In the genomic region with DNA sequence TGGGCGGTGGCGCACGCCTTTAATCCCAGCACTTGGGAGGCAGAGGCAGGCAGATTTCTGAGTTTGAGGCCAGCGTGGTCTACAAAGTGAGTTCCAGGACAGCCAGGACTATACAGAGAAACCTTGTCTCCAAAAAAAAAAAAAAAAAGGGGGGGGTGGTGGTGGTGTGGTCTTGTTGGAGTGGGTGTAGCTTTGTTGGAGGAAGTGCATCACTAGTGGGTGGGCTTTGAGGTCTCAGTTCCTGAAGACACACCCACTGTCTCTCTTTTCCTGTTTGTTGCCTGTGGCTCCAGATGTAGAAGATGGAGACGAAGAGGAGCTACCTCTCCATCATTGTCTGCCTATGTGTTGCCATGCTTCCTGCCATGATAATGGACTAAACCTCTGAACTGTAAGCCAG, we compare ENCODE assay signal across 20 mouse cellular contexts. TPM values are rescaled to one million over a fixed set of nuclear protein-coding genes. Genes with fewer than 3 reads are reported as not detected.
DNase-seq lines count a peak whose midpoint lies in the region; TF ChIP-seq lines count a peak whose summit lies in the region.
"Not testable (repeated sequence)": the region's sequence is repeated elsewhere in the genome, so short reads cannot be mapped to it uniquely, and the experiment has no call there.
"Had no signal": no experiment of that assay in that cellular context is flagged by ENCODE, and none has a peak within 500 bp of the region (broad histone marks: within the 10 kb centered on the region; RNA-seq: fewer than 3 reads in every experiment).

No protein-coding gene starts in this region.

- TF ChIP-seq POLR2A in CH12.LX (IDR thresholded peaks at IDR 0.05; ENCODE audit: low read depth, low read length): not testable (repeated sequence)

- in situ Hi-C loops in CH12.LX (cut with MboI; ENCODE audit: low pct_ligation_motif_present, low pct_unique_long_range_greater_than_20kb, low sequenced_read_pairs); ES-E14 (cut with MboI; ENCODE audit: low sequenced_read_pairs in 2 of 2, unreplicated experiment in 2 of 2): not testable (repeated sequence)

- H3K27ac ChIP-seq in CH12.LX (ENCODE audit: insufficient read depth, low read depth); ES-E14 (ENCODE audit: insufficient read depth, low read depth, low read length, poor library complexity, severe bottlenecking): not testable (repeated sequence)

- H3K36me3 ChIP-seq in CH12.LX (replicated peaks in 1 of 2; ENCODE audit: control insufficient read depth in 1 of 2, insufficient read depth in 1 of 2, low read length in 1 of 2); E14TG2a.4 (ENCODE audit: insufficient read depth, low read length); ES-E14 (ENCODE audit: control insufficient read depth, insufficient read depth, low read length, poor library complexity, severe bottlenecking): not testable (repeated sequence)

- not testable (repeated sequence) for H3K9ac ChIP-seq in CH12.LX (ENCODE audit: insufficient read depth, low read depth); ES-E14 (ENCODE audit: insufficient read depth, low read depth, low read length, poor library complexity, severe bottlenecking)

- dilution Hi-C loops in CH12.LX (cut with MboI; ENCODE audit: extremely low pct_ligation_motif_present, extremely low pct_unique_long_range_greater_than_20kb, low sequenced_read_pairs): not testable (repeated sequence)

- not testable (repeated sequence) for H3K9me3 ChIP-seq in CH12.LX (replicated peaks; ENCODE audit: low read length); E14TG2a.4 (ENCODE audit: low read length); ES-E14 (ENCODE audit: control insufficient read depth, insufficient read depth, low read depth, low read length)

- TF ChIP-seq CTCF in CH12.LX (conservative IDR thresholded peaks at IDR 0.05 in 1 of 2, IDR thresholded peaks at IDR 0.05 in 1 of 2; ENCODE audit: low read depth in 2 of 2, low read length in 2 of 2); E14TG2a.4 (conservative IDR thresholded peaks at IDR 0.05; ENCODE audit: low read length): not testable (repeated sequence)

- H3K4me3 ChIP-seq in CH12.LX (replicated peaks in 1 of 3; ENCODE audit: low read depth in 2 of 3, low read length in 2 of 3, poor library complexity in 1 of 3): not testable (repeated sequence)
- H3K4me3 ChIP-seq in E14TG2a.4 (replicated peaks; ENCODE audit: low read length) (peak overlapping the region; percentile 50), ES-E14 (ENCODE audit: insufficient read depth in 1 of 2, low read depth in 1 of 2, low read length in 2 of 2, poor library complexity in 1 of 2, severe bottlenecking in 1 of 2) (peak overlapping the region in 1 of 2 experiments; percentile 62; a peak in 2 of 4 replicates)

- TF ChIP-seq EP300 in CH12.LX (IDR thresholded peaks at IDR 0.05; ENCODE audit: low read length): not testable (repeated sequence)

- H3K27me3 ChIP-seq in CH12.LX (replicated peaks): peaks cover 63% of the 10 kb centered on the region
- not testable (repeated sequence) for H3K27me3 ChIP-seq in E14TG2a.4 (ENCODE audit: insufficient read depth, low read length)

- not testable (repeated sequence) for DNase-seq in CH12.LX (ENCODE audit: extremely low read depth); ES-E14 (ENCODE audit: low read depth, low spot score)
- peak; percentile 15 for DNase-seq in ES-CJ7 (ENCODE audit: low read depth, low spot score)
- DNase-seq in R1 (ENCODE audit: low read depth, low spot score): peak; percentile 56
- peak; percentile 18 for DNase-seq in ZHBTc4 (ENCODE audit: low read depth, low spot score)
- peak; percentile 14 for DNase-seq in testis, postnatal 10 days (ENCODE audit: low spot score)

- TF ChIP-seq RAD21 in CH12.LX (IDR thresholded peaks at IDR 0.05; ENCODE audit: low read depth, low read length): not testable (repeated sequence)

- H3K4me2 ChIP-seq in CH12.LX (ENCODE audit: insufficient read depth, low read depth, poor library complexity, severe bottlenecking): not testable (repeated sequence)

- H3K4me1 ChIP-seq in CH12.LX (ENCODE audit: control insufficient read depth in 1 of 2, insufficient read depth in 2 of 2); E14TG2a.4 (replicated peaks; ENCODE audit: low read depth, low read length); ES-E14 (ENCODE audit: control insufficient read depth in 2 of 2, insufficient read depth in 2 of 2, low read length in 2 of 2, poor library complexity in 1 of 2): not testable (repeated sequence)

- H3K79me2 ChIP-seq in CH12.LX (replicated peaks; ENCODE audit: control insufficient read depth, extremely low read depth, insufficient read depth, poor library complexity, severe bottlenecking): not testable (repeated sequence)

TF ChIP-seq in CH12.LX, 34 proteins besides CTCF, POLR2A, EP300 and RAD21:
- TF ChIP-seq ZNF384 (IDR thresholded peaks at IDR 0.05; ENCODE audit: low read depth, low read length): peak; percentile 28; the same call in 1 of the 2 replicates

TF ChIP-seq in ES-E14, 5 proteins besides CTCF, POLR2A, EP300 and RAD21:
- TF ChIP-seq ZNF384 (IDR thresholded peaks at IDR 0.05; ENCODE audit: low read depth, low read length): peak; percentile 83

RNA-seq across cellular contexts. Expression of gene Zfp11, which starts 15.2 kb away (rescaled TPM):
- total RNA-seq in CH12.LX (2012; rRNA removed) (not detected in 2 replicates), CH12.LX (2014; rRNA removed) (not detected in 2 replicates), ES-E14 (2012; rRNA removed) (1.2 and 1.6 TPM in 2 replicates)
- not detected in 2 replicates for polyA plus RNA-seq in CH12.LX (2012; ENCODE audit: insufficient read length, low read depth)
- total RNA-seq: MEL had no signal

RNA-seq across cellular contexts. Expression of gene Sept14, which starts 23.2 kb away (rescaled TPM):
- total RNA-seq in CH12.LX (2012; rRNA removed) (not detected in 2 replicates), CH12.LX (2014; rRNA removed) (not detected in 2 replicates), ES-E14 (2012; rRNA removed) (0.27 and 0.69 TPM in 2 replicates)
- polyA plus RNA-seq in CH12.LX (2012; ENCODE audit: insufficient read length, low read depth): not detected in 2 replicates
- total RNA-seq: adrenal gland, adult 8-10 months; adrenal gland, postnatal 10 days; adrenal gland, postnatal 14 days; adrenal gland, postnatal 25 days; adrenal gland, postnatal 36 days; adrenal gland, postnatal 4 days; G1E; MEL had no signal
- polyA plus RNA-seq: adrenal gland, adult 2 months; brain, embryonic 14.5 days; C2C12; CD4-positive, CD25-positive, alpha-beta regulatory T cell, adult 4 months; cerebellum, adult 2 months; G1E had no signal

RNA-seq across cellular contexts. Expression of gene Mrps17, which starts 30.2 kb away (rescaled TPM):
- total RNA-seq in CH12.LX (2012; rRNA removed) (134 and 136 TPM in 2 replicates), CH12.LX (2014; rRNA removed) (156 and 159 TPM in 2 replicates), ES-E14 (2012; rRNA removed) (142 and 147 TPM in 2 replicates)
- polyA plus RNA-seq in CH12.LX (2012; ENCODE audit: insufficient read length, low read depth): 119 and 127 TPM in 2 replicates

RNA-seq across cellular contexts. Expression of gene Nipsnap2, which starts 39.7 kb away (rescaled TPM):
- total RNA-seq in CH12.LX (2012; rRNA removed): 24.3 and 30.4 TPM in 2 replicates
- 23.9 and 24.8 TPM in 2 replicates for total RNA-seq in CH12.LX (2014; rRNA removed)
- polyA plus RNA-seq in CH12.LX (2012; ENCODE audit: insufficient read length, low read depth): 18.3 TPM in 2 replicates
- total RNA-seq in ES-E14 (2012; rRNA removed): 25.1 and 32.3 TPM in 2 replicates
